Mouse (Mus musculus) heart, embryonic 12.5 days (tissue): ENCODE data around the gene Habp2. TPM values are rescaled to one million over a fixed set of nuclear protein-coding genes. Genes with fewer than 3 reads are reported as not detected.

Experiments used
- ATAC-seq: fragments of 200-750 bp; cut with Nextera tagmentation; 2 replicates; pipeline ENCODE4 v1.8.0; 2017; ENCODE audit warnings: moderate TSS enrichment, moderate library complexity; ENCODE audit not compliant: insufficient number of reproducible peaks, low FRiP score
- H3K27ac ChIP-seq: fragments of 300-500 bp; sonication (generic); 2 replicates; pipeline ENCODE4 v1.5.1; 2016; ENCODE audit warnings: mild to moderate bottlenecking, moderate library complexity; ENCODE audit not compliant: poor library complexity, severe bottlenecking
- H3K27me3 ChIP-seq: fragments of 300-500 bp; sonication (generic); replicated peaks from 2 replicates; pipeline ENCODE4 v1.6.1; 2016; ENCODE audit warnings: mild to moderate bottlenecking, moderate library complexity
- H3K36me3 ChIP-seq: fragments of 300-500 bp; sonication (generic); 2 replicates; pipeline ENCODE4 v1.6.1; 2016; ENCODE audit warnings: mild to moderate bottlenecking, moderate library complexity
- H3K4me1 ChIP-seq: fragments of 300-500 bp; sonication (generic); replicated peaks from 2 replicates; pipeline ENCODE4 v1.6.1; 2016; ENCODE audit warnings: mild to moderate bottlenecking
- H3K4me2 ChIP-seq: fragments of 300-500 bp; sonication (generic); 2 replicates; pipeline ENCODE4 v1.6.1; 2016; ENCODE audit warnings: mild to moderate bottlenecking, moderate library complexity
- H3K4me3 ChIP-seq: fragments of 300-500 bp; sonication (generic); 2 replicates; pipeline ENCODE4 v1.5.1; 2016; ENCODE audit warnings: mild to moderate bottlenecking
- H3K9ac ChIP-seq: fragments of 300-500 bp; sonication (generic); 2 replicates; pipeline ENCODE4 v1.6.1; 2016; ENCODE audit warnings: mild to moderate bottlenecking, moderate library complexity
- H3K9me3 ChIP-seq: fragments of 300-500 bp; sonication (generic); replicated peaks from 2 replicates; pipeline ENCODE4 v1.6.1; 2016; ENCODE audit warnings: mild to moderate bottlenecking, moderate library complexity
- WGBS: fragments of 180-500 bp; shearing (Covaris S2); methylation state at CpG from one replicate; pipeline ENCODE4 v1.1.7; 2016; 5-methylcytosine and 5-hydroxymethylcytosine counted together
- polyA plus RNA-seq: library from polyadenylated mRNA; unstranded; fragments of >200 nt; fragmentation: Nextera tagmentation; extraction: Ambion mirVana; gene quantifications from 2 replicates; pipeline ENCODE4 v1.2.1, GENCODE M21; 2016

Gene Habp2
- polyA plus RNA-seq, 1 experiment from 2014 or later: 1.9 TPM

DNA sequence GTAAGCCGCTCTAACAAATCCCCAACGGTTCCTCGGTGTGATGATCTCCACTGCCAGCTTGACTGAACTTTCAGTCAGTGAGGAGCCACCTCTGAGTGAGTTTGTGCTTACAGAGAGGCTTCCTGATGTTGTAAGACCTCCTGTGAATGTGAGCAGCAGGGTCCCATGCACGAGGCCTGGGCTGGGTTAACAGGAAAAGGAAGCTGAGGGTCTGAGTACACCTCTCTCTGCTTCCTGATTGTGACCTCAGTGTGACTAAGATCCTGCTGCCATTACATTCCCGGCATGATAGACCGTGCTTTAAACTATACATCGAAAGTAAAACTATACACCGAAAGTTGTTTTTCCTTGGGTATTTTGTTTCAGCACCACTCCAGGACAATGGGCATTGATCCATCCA is 14.9 kb upstream of the Habp2 start:
- Histone ChIP-seq H3K9me3 (no peaks in the 10 kb centered on the region), H3K4me3 (no peak overlapping the region), H3K27ac (no peak overlapping the region), H3K4me1 (no peaks in the 10 kb centered on the region), H3K36me3 (no peaks in the 10 kb centered on the region), H3K9ac (no peak overlapping the region), H3K4me2 (no peak overlapping the region), H3K27me3 (peaks cover 12% of the 10 kb centered on the region)
- WGBS: 70% methylated on average over 8 of the region's 8 CpGs
- no peak for ATAC-seq

GRCm38 (mm10) chr19:56277140-56277804 is 9.7 kb upstream of the Habp2 start:
- Histone ChIP-seq H3K36me3 (no peaks in the 10 kb centered on the region), H3K27me3 (peaks cover 21% of the 10 kb centered on the region), H3K27ac (no peak overlapping the region), H3K9me3 (no peaks in the 10 kb centered on the region), H3K4me1 (no peaks in the 10 kb centered on the region), H3K4me2 (no peak overlapping the region), H3K9ac (no peak overlapping the region), H3K4me3 (no peak overlapping the region)
- 33% methylated on average over 3 of the region's 3 CpGs for WGBS
- ATAC-seq: no peak

DNA sequence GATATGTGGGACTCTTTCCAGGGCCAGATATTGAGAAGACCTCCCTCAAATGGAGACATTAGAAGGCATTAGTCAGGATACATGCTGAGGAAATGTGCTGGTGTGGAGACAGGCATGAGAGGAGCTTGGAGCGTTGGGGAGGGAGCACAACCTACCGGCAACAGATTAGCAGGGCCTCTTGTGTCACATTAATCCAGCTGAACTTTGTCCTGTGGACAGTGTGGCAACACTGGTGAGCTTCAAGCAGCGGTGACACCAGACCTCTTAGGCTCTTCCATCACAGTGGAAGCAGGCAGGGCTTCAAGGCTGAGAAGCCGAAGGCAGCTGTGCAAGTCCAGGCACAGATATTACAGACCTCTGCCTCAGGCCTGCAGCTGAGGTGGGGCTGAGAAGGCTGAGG is 9.0 kb upstream of the Habp2 start:
- no peak for ATAC-seq
- Histone ChIP-seq H3K27ac (no peak overlapping the region), H3K36me3 (no peaks in the 10 kb centered on the region), H3K4me1 (no peaks in the 10 kb centered on the region), H3K9ac (no peak overlapping the region), H3K4me3 (no peak overlapping the region), H3K27me3 (peaks cover 21% of the 10 kb centered on the region), H3K4me2 (no peak overlapping the region), H3K9me3 (no peaks in the 10 kb centered on the region)
- 81% methylated on average over 4 of the region's 4 CpGs for WGBS

GRCm38 (mm10) chr19:56278366-56278765 is 8.6 kb upstream of the Habp2 start:
- 80% methylated on average over 11 of the region's 11 CpGs for WGBS
- Histone ChIP-seq H3K27me3 (peaks cover 21% of the 10 kb centered on the region), H3K36me3 (no peaks in the 10 kb centered on the region), H3K27ac (no peak overlapping the region), H3K9me3 (no peaks in the 10 kb centered on the region), H3K4me3 (no peak overlapping the region), H3K9ac (no peak overlapping the region), H3K4me2 (no peak overlapping the region), H3K4me1 (no peaks in the 10 kb centered on the region)
- ATAC-seq: no peak

DNA sequence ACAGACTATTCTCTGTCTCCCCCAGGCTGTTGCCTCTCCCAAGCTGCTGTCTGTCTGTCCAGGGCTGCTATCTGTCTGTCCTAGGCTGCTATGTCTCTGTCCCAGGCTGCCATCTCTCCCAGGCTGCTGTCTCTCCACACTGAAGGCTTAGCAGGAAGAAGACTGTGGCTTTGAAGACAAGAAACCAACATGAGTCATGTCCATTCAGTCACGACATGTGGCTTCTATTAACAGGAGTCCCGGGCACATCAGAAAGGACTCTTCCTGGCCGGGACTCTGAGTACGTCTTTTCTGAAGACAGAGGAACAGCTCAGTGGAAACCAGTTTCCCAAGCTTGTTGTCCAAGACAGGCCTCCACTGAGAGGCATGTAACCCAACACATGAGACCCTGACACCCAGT is 1.7 kb upstream of the Habp2 start:
- Histone ChIP-seq H3K36me3 (no peaks in the 10 kb centered on the region), H3K9me3 (no peaks in the 10 kb centered on the region), H3K4me2 (no peak overlapping the region), H3K27ac (no peak overlapping the region), H3K27me3 (no peaks in the 10 kb centered on the region; the same call in 1 of the 2 replicates), H3K4me1 (no peaks in the 10 kb centered on the region), H3K4me3 (no peak overlapping the region), H3K9ac (no peak overlapping the region)
- no peak for ATAC-seq
- WGBS: 54% methylated on average over 4 of the region's 4 CpGs

GRCm38 (mm10) chr19:56287580-56288367 is 837 bp downstream of the Habp2 start:
- Histone ChIP-seq H3K27ac (no peak overlapping the region), H3K36me3 (no peaks in the 10 kb centered on the region), H3K9ac (no peak overlapping the region), H3K4me3 (no peak overlapping the region), H3K27me3 (no peaks in the 10 kb centered on the region), H3K9me3 (no peaks in the 10 kb centered on the region), H3K4me2 (no peak overlapping the region), H3K4me1 (no peaks in the 10 kb centered on the region)
- ATAC-seq: no peak
- WGBS: 76% methylated on average over 15 of the region's 15 CpGs

- H3K9ac ChIP-seq: no peak overlapping the region
- no peaks in the 10 kb centered on the region for H3K27me3 ChIP-seq
- 73% methylated on average over 4 of the region's 4 CpGs for WGBS
- H3K36me3 ChIP-seq: no peaks in the 10 kb centered on the region
- no peak overlapping the region for H3K4me3 ChIP-seq
- no peaks in the 10 kb centered on the region for H3K4me1 ChIP-seq
- H3K4me2 ChIP-seq: no peak overlapping the region
- ATAC-seq: no peak
- H3K27ac ChIP-seq: no peak overlapping the region
- no peaks in the 10 kb centered on the region for H3K9me3 ChIP-seq
Measured at GRCm38 (mm10) chr19:56288436-56288835, 1.5 kb downstream of the Habp2 start.

- H3K9ac ChIP-seq: no peak overlapping the region
- no peak for ATAC-seq
- whole genome bisulfite sequencing: 86% methylated on average over 8 of the region's 8 CpGs
Measured at GRCm38 (mm10) chr19:56289642-56290041, 2.7 kb downstream of the Habp2 start.

DNA sequence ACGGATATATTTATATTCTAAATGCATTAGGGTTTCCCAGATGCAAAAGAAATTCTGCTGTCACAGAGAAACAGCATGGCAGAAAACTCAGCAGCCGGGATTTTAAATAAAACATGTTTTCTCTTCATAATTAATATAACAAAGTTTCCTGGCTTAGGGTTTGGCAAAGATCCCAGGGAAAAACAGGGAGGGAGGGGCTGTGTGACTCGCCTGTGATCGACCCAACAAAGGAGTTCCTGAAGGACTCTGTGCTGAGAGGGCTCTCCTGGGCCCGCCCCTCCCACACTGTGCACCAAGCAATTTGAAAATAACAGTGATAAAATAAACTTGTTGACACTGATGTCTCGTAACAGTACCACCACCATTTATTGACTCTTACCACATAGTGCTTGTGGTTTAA is 5.0 kb downstream of the Habp2 start:
- ATAC-seq: no peak
- H3K27ac ChIP-seq: no peak overlapping the region
- no peak overlapping the region for H3K9ac ChIP-seq
- H3K4me1 ChIP-seq: peaks cover 4% of the 10 kb centered on the region
- H3K36me3 ChIP-seq: no peaks in the 10 kb centered on the region
- peaks cover 4% of the 10 kb centered on the region; the same call in 1 of the 2 replicates for H3K27me3 ChIP-seq
- H3K4me3 ChIP-seq: no peak overlapping the region
- no peaks in the 10 kb centered on the region for H3K9me3 ChIP-seq
- 62% methylated on average over 6 of the region's 6 CpGs for WGBS
- H3K4me2 ChIP-seq: no peak overlapping the region

More at GRCm38 (mm10) chr19:56289642-56290041, 2.7 kb downstream of the Habp2 start:
- Histone ChIP-seq H3K27ac (no peak overlapping the region), H3K4me3 (no peak overlapping the region), H3K4me1 (peaks cover under 1% of the 10 kb centered on the region; the same call in 1 of the 2 replicates), H3K4me2 (no peak overlapping the region), H3K36me3 (no peaks in the 10 kb centered on the region), H3K9me3 (no peaks in the 10 kb centered on the region), H3K27me3 (no peaks in the 10 kb centered on the region)

DNA sequence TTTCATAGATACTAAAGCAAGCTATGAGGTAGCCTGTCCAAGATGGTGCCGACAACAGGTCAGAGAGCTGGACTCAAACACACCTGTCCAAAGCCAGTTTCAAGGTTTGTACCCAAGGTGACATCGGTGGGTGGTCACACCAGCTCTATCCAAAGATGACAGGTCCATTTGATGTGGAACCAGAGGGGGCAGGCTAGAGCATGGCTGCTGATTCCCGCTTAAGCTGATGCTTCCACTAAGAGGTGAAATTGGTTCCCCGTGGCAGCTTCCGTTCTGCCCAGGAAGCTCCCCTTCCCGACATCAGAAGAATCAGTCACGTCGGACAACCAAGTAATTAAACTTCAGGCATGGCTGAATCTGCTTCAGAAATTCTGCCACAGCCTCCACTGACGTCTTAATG is 5.4 kb downstream of the Habp2 start:
- Histone ChIP-seq H3K4me1 (peaks cover 4% of the 10 kb centered on the region), H3K27me3 (peaks cover 4% of the 10 kb centered on the region; the same call in 1 of the 2 replicates), H3K9me3 (no peaks in the 10 kb centered on the region), H3K4me2 (no peak overlapping the region), H3K9ac (no peak overlapping the region), H3K27ac (no peak overlapping the region), H3K4me3 (no peak overlapping the region), H3K36me3 (no peaks in the 10 kb centered on the region)
- no peak for ATAC-seq
- 65% methylated on average over 9 of the region's 9 CpGs for WGBS

DNA sequence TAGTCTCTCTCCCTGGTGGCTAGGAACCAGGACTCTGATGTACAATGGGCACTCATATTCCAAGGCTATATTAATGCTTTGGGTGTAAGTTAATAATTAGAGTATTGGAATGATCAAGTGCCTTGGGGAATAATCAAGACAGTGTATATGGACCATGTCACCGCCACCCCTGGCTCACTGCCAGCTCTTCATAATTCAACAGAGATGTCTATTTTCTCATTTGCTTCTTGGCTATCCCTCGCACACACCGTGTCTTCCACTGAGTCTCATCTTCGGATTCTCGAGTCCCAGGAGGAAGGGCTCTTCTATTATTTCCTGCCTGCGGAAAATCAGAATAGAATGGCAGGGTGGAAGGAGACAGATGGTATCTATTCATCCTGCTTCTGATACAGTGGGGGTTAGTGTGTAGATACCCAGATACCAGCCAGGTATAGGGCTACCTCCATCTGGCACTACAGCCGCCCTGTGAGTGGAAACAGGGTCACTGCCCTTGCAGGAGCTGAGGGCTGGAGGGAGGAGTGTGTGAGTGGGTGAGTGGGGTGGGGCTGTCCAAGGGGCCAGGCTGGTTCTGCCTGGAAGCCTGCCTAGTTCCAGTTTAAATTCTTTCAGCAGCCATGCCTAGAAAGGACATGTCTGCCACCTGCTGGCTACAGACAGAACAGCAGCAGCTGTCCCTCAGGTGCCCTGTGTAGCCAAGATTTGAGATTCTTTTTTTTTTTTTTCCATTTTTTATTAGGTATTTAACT is 7.9 kb downstream of the Habp2 start:
- Histone ChIP-seq H3K27me3 (peaks cover 4% of the 10 kb centered on the region; the same call in 1 of the 2 replicates), H3K4me2 (no peak overlapping the region), H3K9ac (no peak overlapping the region), H3K9me3 (no peaks in the 10 kb centered on the region), H3K27ac (no peak overlapping the region), H3K36me3 (no peaks in the 10 kb centered on the region), H3K4me3 (no peak overlapping the region), H3K4me1 (peaks cover 4% of the 10 kb centered on the region)
- 67% methylated on average over 7 of the region's 7 CpGs for WGBS
- peak; percentile 76 for ATAC-seq
